Comparison of ENCODE assay signal across 8 mouse cellular contexts in the genomic region with DNA sequence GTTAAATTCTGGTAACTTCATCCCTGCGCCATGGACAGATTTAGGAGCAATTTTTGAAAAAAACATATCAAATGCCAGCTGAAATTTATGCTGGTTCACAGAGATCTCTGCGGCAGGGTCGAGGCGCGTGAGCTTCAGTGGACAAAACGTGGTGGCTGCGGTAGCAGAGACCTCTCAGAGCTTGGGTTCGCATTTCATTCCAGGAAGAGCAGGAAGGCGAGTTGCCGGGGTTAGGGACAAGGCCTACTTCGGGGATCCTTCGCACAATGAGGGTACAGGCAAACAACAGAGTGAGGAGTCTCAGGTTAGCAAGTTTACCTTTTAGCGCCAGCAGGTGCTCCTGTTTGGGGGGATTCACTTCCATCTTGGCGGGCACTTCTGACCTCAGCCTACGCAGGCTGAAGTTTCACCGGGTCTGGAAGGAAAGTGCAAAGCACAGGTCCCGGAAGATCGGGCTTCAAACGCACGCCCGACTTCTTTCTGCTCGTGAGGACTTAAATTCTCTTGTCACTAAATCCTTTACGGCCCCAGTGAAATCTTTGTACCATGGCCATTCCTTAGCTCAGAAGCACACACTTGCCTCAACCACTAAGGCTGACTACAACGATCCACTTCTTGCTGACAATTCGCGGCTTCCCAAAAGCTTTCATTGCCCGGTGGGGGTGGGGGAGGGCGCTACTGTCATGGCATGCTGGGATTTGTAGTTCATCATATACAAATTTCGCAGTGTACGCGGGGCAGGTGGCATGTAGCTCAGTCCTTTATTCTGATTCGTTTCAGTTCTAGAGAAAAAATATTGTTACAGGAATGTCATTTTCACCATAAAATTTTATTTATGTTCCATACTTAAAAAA. TPM values are rescaled to one million over a fixed set of nuclear protein-coding genes. Genes with fewer than 3 reads are reported as not detected.
DNase-seq lines count a peak whose midpoint lies in the region; ATAC-seq and TF ChIP-seq lines count a peak whose summit lies in the region.

Trappc13 (minus strand) TSS at position 674 of the 854 bp plus-strand sequence.

- peak; percentile 28 for TF ChIP-seq EP300 in stomach, postnatal 0 days (optimal IDR thresholded peaks at IDR 0.05)

- H3K27me3 ChIP-seq in forebrain, embryonic 10.5 days (ENCODE audit: poor library complexity, severe bottlenecking): no peaks in the 10 kb centered on the region
- H3K27me3 ChIP-seq in megakaryocyte, embryonic 14.5 days (replicated peaks): no peaks in the 10 kb centered on the region
- no peaks in the 10 kb centered on the region for H3K27me3 ChIP-seq in stomach, postnatal 0 days (ENCODE audit: control insufficient read depth, insufficient read depth, low read length)

- peak; percentile 82 to 88 for DNase-seq in left cerebral cortex, adult 18-20 months (ENCODE audit: low spot score in 2 of 2)
- no peak for DNase-seq in left cerebral cortex, adult 9 months (ENCODE audit: low spot score in 2 of 2)
- peak; percentile 56 for DNase-seq in adrenal gland, postnatal 14 days
- DNase-seq in forebrain, embryonic 10.5 days (ENCODE audit: extremely low spot score, low spot score): peak; percentile 84
- DNase-seq in heart, postnatal 25 days (ENCODE audit: low spot score): no peak
- peak in 1 of 2 experiments; percentile 8 for DNase-seq in layer of hippocampus, adult 8-10 months (ENCODE audit: low spot score in 2 of 2)
- peak; percentile 87 for DNase-seq in stomach, postnatal 0 days (ENCODE audit: low spot score)

- TF ChIP-seq CTCF in stomach, postnatal 0 days (IDR thresholded peaks at IDR 0.05; ENCODE audit: low read depth): 0 out of 2 replicates have a peak, but pooled peaks have one; percentile 2

- intact Hi-C loops in heart, postnatal 25 days (cut with DNase I): no loop called here

- peak within 1 kb of the TSS; percentile 85 for H3K9ac ChIP-seq in stomach, postnatal 0 days (ENCODE audit: low read length)

- H3K4me1 ChIP-seq in forebrain, embryonic 10.5 days: peaks cover 25% of the 10 kb centered on the region
- H3K4me1 ChIP-seq in megakaryocyte, embryonic 14.5 days: peaks cover 28% of the 10 kb centered on the region
- H3K4me1 ChIP-seq in stomach, postnatal 0 days (replicated peaks; ENCODE audit: control insufficient read depth, insufficient read depth): peaks cover 2% of the 10 kb centered on the region; the same call in 1 of the 2 replicates

- H3K4me3 ChIP-seq in forebrain, embryonic 10.5 days: peak within 1 kb of the TSS; percentile 87
- H3K4me3 ChIP-seq in megakaryocyte, embryonic 14.5 days (replicated peaks): peak within 1 kb of the TSS; percentile 99
- peak within 1 kb of the TSS; percentile 92 for H3K4me3 ChIP-seq in stomach, postnatal 0 days (ENCODE audit: low read depth, low read length)

- peaks cover 42% of the 10 kb centered on the region for H3K36me3 ChIP-seq in forebrain, embryonic 10.5 days (replicated peaks)
- H3K36me3 ChIP-seq in megakaryocyte, embryonic 14.5 days (replicated peaks; ENCODE audit: low read length): peaks cover 36% of the 10 kb centered on the region
- H3K36me3 ChIP-seq in stomach, postnatal 0 days (ENCODE audit: control insufficient read depth, insufficient read depth, low read length): no peaks in the 10 kb centered on the region

- WGBS in forebrain, embryonic 10.5 days: under 1% methylated on average over 32 of the region's 32 CpGs
- WGBS in stomach, postnatal 0 days: under 1% methylated on average over 32 of the region's 32 CpGs

- H3K27ac ChIP-seq in forebrain, embryonic 10.5 days: peak within 1 kb of the TSS; percentile 94
- peak within 1 kb of the TSS; percentile 89 for H3K27ac ChIP-seq in stomach, postnatal 0 days (replicated peaks)

- peak; percentile 88 for ATAC-seq in stomach, postnatal 0 days (ENCODE audit: low FRiP score, low TSS enrichment)

- no peaks in the 10 kb centered on the region for H3K9me3 ChIP-seq in forebrain, embryonic 10.5 days
- H3K9me3 ChIP-seq in megakaryocyte, embryonic 14.5 days: no peaks in the 10 kb centered on the region
- H3K9me3 ChIP-seq in stomach, postnatal 0 days (ENCODE audit: control insufficient read depth, low read length): no peaks in the 10 kb centered on the region

- H3K4me2 ChIP-seq in stomach, postnatal 0 days (replicated peaks; ENCODE audit: low read depth): peak within 1 kb of the TSS; percentile 78

RNA-seq across cellular contexts. Expression of gene Trappc13, which starts in this region (rescaled TPM):
- 10 to 100 TPM; 53.5 to 56.0 TPM for total RNA-seq in left cerebral cortex, adult 18-20 months (2021)
- 52.2 and 55.7 TPM in 2 replicates for total RNA-seq in adrenal gland, postnatal 14 days (2021)
- polyA plus RNA-seq in forebrain, embryonic 10.5 days (2016; fragmentation: Nextera tagmentation; extraction: Ambion mirVana): 89.7 and 93.8 TPM in 2 replicates
- 10 to 100 TPM; 32.4 to 34.0 TPM for total RNA-seq in heart, postnatal 25 days (2021)
- 10 to 100 TPM; 46.5 to 60.9 (median 53.8) TPM for total RNA-seq in layer of hippocampus, adult 8-10 months (2022)
- 2.2 TPM in 1 of 2 replicates, not detected in the other for polyA plus RNA-seq in megakaryocyte, embryonic 14.5 days (2012; ENCODE audit: insufficient read depth, low replicate concordance)
- 33.8 and 36.6 TPM in 2 replicates for polyA plus RNA-seq in stomach, postnatal 0 days (2015; fragmentation: Nextera tagmentation; extraction: Ambion mirVana)

Comparison
In these comparisons a context has a peak if more than half of its experiments do, and no peak if none do; other contexts are left out.
1. RNA of gene Trappc13 (polyA plus RNA-seq): 89.7 to 93.8 TPM in forebrain, embryonic 10.5 days and 33.8 to 36.6 TPM in stomach, postnatal 0 days; 2.2 TPM in megakaryocyte, embryonic 14.5 days; every median in the first group is over 10 times any median in the second.
2. DNase-seq: peak in left cerebral cortex, adult 18-20 months (2 of 2), adrenal gland, postnatal 14 days (single experiment), forebrain, embryonic 10.5 days (single experiment) and stomach, postnatal 0 days (single experiment); none in left cerebral cortex, adult 9 months (0 of 2) and heart, postnatal 25 days (single experiment).
3. Peak in every context shown above with its lines, with median percentiles within 50 percentile points of each other: H3K4me3 ChIP-seq.